Mouse (Mus musculus): Measurements from ENCODE around the gene Sec22b. TPM values are rescaled to one million over a fixed set of nuclear protein-coding genes. Genes with fewer than 3 reads are reported as not detected.
A peak's percentile ranks its signal among the peaks of the same experiment; 100 is the strongest.

Sec22b gene
- polyA plus RNA-seq, 1 experiment, result 65.8 TPM

DNA sequence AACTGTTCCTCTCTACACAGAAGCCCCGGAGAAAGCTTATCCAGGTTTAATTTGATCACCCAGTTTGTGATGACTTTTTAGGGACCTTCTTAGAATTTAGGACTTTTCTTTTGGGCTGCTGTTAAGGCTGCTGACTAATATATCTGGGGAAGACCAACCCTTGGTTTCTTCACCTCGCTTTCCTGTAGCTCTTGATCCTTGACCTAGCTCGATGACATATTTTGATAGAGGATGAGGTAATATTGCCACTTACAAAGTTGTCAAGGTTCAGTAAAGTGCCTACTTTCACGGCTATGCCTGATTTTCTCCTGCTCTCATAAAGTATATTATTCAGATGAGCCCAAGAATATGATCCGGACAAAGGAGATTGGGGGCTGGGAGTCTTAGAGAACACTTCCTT is 596 bp downstream of the Sec22b start:
- no peak for DNase-seq (ENCODE audit: extremely low spot score in 1 of 2, low spot score in 1 of 2)

DNA sequence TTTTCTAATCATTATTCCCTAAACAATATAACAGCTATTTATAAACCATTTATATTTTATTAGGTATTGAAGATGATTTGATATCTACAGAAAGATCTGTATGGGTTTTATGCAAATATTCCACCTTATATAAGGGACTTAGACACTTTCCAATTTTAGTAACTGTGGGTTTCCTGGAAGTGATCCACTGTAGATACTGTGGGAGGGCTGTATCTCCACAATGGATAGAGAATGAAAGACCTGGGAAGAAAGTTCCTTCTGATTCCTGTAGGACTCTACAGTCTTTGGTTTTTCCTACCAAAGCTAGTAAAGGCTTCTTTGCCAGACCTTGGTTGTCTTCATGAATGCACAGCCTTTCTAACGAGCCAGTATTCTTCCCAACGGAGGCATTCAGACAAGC is 8.7 kb downstream of the Sec22b start:
- peak in 1 of 2 experiments; percentile 52 for DNase-seq (ENCODE audit: extremely low spot score in 1 of 2, low spot score in 1 of 2)

DNA sequence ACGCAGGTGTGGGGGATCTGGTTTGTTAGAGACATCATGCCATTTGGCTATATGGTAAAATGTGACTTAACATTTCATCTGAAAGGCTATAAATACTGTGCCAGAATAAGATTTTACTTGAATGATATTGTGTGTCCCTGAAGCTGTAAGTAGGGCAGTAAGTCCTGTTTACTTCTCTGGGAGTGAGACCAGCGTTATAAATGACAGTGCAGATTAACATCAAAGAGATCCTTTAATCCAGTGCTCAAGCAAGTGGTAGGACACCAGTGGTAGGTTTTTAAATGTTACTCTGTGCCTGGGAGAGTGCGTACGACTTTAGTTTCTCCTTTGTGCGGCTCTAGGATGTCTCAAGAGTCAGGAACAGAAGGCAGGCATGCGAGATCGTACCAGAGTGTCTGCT is 10.1 kb downstream of the Sec22b start:
- no peak for DNase-seq (ENCODE audit: extremely low spot score in 1 of 2, low spot score in 1 of 2)

DNA sequence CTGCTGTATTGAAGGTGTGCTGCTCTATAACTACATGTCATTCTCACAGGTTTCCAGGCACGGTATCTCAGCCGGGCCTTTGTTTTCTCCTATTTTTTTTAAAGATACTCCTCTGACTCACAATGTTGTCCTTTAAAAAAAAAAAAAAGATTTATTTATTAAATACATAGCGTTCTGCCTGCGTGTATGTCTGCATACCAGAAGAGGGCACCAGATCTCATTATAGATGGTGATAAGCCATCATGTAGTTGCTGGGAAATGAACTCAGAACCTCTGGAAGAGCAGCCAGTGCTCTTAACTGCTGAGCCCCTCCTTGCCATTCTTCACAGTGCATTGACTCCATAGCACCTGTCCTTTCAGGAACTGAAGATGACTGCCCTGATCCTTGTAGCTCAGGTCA is 14.1 kb downstream of the Sec22b start:
- DNase-seq (ENCODE audit: extremely low spot score in 1 of 2, low spot score in 1 of 2), result no peak

DNA sequence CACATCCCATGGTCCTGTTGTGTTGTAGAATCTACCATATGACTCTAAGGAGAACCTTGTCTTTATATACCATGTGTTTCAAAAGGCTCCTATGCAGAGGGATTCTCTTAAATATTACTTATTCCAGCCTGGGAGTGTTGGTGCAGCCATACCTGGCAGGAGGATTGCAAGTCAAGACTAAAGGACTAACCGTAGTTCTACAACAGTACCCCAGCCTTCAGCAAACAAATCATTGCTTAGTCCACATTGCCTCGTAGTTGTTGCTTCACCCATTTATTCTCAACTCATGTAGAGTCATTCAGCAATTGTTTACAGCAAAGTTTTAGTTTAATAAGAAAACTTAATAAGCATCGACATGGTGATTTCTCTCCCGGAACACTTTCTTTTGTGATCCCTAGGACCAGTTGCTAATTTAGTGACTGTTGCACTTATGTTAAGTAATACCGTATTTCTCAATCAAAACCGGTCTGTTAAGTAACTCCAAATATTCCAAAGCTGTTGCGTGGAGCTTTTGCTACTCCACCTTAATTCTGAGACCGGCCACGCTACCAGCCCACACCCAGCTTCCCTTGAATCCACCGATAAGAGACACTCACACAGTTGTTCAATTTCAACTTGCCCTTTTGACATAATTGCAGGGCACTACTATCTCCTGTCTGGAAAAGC is 18.0 kb downstream of the Sec22b start:
- DNase-seq (ENCODE audit: extremely low spot score in 1 of 2, low spot score in 1 of 2), result no peak

DNA sequence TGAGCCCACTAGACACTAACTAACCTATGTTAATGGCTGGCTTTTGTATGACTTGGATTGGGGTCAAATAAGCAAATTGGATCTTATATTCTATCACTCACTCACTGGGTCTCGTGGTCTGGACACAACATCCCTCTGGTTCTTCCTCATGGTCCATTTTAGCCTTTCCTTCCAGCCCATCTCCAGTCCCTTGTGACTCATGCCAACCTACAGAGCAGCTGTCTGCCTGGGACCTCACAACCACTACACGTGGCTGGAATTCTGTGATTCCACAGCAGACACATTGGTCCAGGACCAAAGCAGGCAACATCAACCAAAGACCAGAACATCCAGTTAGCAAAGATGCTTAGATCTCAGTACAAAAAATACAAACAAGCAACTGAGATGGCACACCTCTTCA is 24.3 kb downstream of the Sec22b start:
- DNase-seq (ENCODE audit: extremely low spot score in 1 of 2, low spot score in 1 of 2), result no peak

DNA sequence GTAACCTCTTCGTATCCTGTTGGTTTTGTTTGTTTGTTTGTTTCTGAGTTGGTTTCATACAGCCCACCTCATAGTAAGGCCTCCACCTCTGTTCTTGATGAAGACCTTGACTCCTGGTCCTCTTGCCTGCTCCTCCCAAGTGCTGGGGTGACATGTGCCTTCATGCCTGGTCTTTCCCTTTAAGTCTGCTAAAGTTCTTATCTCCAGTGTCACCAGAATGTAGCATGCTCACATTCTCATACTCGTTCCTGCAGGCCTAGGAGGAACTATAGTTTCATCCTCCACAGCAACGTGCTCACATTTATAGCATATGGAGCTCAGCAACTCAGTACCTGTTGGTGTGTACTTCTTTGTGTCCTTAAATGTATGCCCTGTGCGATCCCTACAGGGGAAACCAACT is 26.3 kb downstream of the Sec22b start:
- DNase-seq (ENCODE audit: extremely low spot score in 1 of 2, low spot score in 1 of 2), result no peak

DNA sequence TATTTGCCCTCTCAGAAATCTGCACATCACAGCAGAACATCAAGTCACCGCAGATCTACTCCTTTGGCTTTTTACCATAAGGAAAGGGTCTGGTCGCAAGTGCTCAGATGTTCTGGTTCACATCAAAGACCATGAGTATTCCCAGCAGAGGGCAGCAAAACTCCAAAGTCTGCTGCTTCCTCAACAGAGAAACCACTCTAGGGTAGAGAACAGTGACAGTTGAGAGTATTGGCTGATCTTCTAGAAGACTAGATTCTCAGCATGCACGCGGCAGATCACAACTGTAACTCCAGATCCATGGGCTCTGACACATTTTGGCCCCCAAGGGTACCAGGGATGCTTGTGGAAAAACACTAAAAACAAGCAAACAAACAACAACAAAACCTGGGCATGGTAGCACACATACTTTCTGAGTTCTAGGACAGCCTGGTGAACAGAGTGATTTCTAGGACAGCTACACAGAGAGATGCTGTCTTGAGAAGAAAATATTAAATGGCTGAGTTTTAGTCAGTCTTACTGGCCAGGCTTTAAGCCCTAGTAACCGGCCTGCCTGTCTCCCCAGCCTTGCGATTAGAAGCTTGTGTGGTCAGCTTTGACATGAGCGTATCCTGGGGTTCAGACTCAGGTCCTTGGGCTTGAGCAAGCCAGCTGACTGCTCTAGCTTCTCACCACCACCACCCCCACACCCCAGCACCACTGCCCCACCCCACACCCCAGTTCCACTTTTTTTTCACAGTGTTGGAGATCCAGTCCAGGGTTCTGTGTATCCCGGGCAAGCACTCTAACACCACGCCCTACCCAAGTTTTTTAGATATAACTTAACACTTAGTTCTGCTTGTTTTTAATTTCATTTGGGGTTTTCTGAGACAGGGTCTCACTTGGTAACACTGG is 28.2 kb downstream of the Sec22b start:
- peak; percentile 47 to 92 for DNase-seq (ENCODE audit: extremely low spot score in 1 of 2, low spot score in 1 of 2)

DNA sequence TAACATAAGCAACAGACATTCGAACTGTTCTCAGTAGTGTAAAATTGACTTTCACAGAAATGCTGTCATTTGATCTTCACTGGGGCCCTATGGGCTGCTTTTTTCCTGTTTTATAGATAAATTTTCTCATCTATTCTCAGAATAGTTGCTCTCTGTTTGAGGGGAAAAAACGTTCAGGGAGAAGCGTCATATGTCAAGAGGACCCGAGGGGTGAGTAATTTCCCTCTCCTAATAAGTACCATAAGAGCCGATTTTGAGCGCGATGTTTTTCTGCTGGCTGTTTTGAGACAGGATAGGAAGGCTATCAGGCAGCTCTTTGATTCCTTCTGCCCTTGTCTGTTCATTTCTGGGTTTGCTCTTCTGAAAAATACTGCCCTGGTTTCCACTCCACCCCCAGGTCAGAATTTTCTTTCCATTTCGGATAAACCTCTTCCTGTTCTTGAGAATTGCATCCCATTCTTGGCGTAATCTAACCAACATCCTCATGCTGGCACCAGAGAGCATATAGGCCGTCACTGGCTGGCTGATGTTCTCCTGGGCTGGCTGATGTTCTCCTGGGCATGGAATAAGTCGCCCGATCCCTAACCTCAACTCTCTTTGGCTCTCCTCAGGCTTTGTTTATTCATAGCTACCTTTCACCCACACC is 29.3 kb downstream of the Sec22b start:
- no peak for DNase-seq (ENCODE audit: extremely low spot score in 1 of 2, low spot score in 1 of 2)

DNA sequence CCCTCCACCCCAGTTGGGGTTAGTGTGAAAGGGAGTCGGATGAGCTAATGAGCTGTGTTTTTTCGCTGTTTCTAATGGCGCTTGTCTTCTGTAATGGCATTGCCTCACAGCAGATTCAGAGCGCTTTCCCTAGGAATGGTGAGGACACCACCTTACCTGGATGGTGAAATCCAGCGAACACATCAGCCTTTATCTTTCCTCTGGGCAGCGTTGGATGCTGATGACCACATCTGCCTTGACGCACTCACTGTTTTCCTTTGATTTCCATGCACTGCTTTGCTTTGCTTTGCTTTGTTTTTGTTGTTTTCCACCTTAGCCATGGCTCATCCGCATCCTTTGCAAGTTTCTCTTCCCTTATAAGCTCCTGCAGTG is 29.8 kb downstream of the Sec22b start:
- DNase-seq (ENCODE audit: extremely low spot score in 1 of 2, low spot score in 1 of 2), result no peak

DNA sequence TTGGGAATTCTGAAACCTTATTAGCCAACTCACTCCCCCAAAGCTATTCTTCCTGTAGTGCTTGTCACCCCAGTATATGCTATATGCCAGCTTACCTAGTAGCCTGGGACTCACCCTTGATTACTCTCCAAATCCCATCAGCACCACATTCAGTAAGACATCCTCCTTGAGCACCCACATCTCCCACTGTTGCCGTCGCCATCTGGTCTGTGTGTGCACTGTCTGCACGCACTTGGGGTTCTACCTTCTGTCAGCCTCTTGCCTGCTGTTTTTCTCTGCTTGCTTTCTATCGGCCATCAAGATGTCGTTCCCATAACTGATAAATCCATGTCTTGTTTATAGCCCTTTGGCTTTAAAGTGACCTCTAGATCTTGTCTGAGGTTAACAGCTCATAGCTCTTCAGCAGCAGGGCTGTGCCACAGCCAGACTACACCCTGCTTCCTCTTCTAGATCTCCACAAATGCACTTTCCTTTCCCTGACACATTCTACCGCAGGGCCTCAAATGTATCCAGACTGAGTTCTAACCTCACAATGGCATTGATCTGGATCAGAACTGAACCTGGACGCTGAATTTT is 30.4 kb downstream of the Sec22b start:
- DNase-seq (ENCODE audit: extremely low spot score in 1 of 2, low spot score in 1 of 2), result peak; percentile 37 to 76

DNA sequence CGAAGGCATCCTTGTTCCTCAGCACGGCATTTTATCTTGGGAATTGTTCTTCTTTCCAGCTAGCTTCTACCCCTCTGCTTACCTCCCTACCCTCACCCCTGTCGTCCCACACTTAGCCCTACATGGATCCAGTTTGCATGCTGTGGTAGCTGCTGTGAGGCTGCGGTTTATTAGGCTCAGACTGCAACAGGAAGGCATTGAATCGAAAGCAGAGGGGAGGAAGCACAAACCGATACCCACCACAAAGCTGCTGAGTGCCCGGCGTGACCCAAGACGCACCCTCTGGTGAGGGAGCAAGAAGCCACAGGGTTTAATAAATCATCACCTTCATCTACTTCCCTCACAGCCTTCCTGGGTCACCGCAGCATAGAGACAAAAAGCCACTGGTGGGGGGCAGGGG is 31.1 kb downstream of the Sec22b start:
- DNase-seq (ENCODE audit: extremely low spot score in 1 of 2, low spot score in 1 of 2), result no peak

DNA sequence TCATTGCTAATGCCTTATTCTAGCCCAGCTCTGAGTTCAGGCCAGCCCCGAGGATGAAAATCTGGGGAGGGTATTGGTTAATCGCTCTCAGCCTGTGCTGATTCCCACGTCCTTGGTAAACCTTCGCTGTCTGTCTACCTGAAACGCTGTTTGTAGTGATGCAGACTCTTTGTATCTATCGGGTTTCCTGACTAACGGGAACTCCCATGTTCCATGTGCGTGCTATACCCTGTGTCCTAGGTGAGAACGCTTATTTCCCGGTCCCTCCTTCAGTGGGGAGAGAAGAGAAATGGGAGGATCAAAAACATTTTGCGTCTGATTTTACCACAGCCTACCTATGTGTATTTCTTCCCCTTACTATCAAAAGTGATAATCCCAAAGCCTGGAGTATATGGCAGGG is 31.8 kb downstream of the Sec22b start:
- no peak for DNase-seq (ENCODE audit: extremely low spot score in 1 of 2, low spot score in 1 of 2)

DNA sequence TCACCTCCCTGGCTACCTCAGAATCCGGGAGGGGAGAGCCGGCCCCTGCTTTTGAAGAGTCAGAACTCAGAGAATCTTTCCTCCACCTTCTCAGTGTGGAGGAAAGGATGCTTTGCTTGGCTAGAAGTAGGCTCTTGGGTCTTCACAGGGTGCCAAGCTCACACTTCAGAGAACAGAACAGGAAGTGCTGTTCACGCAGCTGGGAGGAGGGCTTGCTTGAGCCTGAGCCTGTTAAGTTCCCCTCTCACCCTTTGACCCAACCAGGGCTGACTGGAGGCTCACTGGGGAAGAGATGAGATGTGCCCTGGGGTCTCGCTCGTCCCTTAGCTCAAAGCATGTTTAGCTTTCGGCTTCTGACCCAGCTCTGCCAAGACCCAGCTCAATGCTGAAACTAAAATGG is 32.3 kb downstream of the Sec22b start:
- no peak for DNase-seq (ENCODE audit: extremely low spot score in 1 of 2, low spot score in 1 of 2)

DNA sequence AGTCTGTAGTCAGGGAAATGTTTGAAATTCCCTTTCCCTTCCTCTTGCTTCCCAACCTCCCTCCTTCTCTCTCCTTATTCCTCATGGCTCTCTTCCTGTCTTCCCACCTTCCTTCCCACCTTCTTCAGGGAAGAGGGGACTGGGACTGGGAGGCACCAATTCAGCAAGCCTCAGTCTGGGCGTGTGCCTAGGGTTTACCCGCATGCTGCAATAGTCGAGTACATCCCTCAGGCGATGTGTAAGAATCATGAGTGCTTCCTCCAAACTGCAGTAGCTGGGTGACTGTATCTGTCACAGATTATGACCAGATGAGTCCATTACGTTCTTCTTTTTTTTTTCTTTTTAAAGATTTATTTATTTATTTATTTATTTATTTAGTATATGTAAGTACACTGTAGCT is 32.8 kb downstream of the Sec22b start:
- no peak for DNase-seq (ENCODE audit: extremely low spot score in 1 of 2, low spot score in 1 of 2)

DNA sequence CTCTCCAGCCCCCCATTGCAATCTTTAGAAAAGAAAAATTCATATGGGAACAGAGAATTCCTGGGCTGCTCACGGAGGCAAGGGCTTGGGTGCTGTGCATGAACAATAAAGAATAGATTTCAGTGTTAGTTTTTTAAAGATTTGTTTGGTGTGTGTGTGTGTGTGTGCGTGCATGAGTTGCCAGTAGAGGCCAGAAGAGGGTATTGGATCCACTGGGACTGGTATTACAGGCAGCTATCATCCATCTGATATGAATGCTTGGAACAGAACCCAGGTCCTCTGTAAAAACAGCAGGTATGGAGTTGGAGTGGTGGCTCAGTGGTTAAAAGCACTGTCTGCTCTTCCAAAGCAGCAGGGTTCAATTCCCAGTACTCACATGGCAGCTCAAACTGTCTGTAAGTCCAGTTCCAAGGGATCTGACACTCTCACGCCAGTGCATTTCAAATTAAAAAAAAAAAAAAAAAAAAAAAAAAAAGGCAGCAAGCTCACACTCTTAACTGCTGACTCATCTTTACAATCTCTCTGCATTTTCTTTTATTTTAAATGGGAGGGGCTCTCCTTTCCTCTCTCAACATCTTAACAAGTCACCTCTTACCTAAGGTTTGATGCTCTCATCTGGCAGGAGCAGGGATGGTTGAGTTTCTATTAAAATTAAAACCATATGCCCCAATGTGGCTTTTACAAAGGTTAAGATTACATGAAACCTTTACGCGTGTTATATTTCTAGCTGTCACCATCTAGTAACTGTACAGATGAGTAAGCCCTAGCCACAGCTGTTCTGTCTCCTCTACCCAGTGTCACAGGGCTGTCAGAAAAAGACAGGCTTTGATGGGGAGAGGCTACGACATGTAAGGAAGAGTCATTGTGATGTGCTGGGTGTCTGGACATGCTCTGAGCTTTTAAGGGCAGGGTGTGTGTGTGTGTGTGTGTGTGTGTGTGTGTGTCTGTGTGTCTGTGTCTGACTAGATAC is 33.6 kb downstream of the Sec22b start:
- DNase-seq (ENCODE audit: extremely low spot score in 1 of 2, low spot score in 1 of 2), result no peak

DNA sequence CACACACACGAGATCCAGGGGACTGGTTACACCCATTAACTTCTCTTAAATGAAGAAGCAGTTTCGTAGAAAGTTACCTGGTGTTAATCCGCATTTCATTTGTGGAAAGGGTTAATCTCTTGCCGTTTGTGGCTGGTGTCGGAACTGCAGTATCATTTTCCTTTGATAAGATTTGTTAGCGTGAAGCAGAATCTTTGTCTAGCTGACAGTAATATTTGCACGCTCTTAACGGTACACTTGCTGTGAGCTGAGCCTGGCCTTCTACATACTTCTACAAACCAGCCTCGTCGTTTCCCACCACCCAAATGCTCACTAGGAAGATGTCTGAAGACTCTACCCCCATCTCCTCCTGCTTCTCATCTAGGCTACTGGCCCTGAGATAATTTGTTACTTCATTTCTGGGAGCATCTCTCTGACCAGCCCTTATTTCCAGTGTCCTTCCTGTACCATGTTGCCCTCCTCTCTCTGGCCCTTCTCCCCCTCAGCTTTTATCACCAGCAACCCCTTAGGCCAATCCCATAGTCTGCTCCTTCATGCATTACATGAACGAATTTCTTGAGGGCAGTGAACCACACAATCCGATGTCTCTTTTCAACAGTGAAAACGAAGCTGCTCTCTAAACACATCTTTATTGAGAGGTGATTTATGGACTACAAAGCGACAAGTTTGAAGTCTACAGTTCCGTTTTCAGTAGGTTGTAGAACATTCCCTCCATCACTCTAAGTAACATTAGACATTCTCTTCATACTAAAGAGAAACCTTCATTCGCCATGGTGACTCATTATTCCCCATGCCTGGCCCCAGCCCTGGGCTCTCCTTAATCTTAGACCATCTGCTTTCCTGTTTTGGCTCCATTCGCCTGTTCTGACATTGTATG is 36.3 kb downstream of the Sec22b start:
- DNase-seq (ENCODE audit: extremely low spot score in 1 of 2, low spot score in 1 of 2), result no peak

DNA sequence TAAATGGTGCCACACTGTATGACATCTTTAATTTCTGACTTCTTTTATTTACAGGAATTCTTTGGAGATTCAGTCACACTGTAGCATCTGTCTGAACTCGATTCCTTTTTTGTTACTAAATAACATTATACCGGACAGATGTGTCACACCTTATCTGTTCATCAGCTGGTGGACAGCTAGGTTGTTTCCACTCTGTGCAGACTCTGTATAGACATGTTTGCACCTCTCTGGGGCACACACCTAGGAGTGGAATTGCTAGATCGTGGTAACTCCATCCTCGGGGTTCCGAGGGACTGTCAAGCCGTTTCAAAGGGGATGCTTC is 36.9 kb downstream of the Sec22b start:
- no peak for DNase-seq (ENCODE audit: extremely low spot score in 1 of 2, low spot score in 1 of 2)

DNA sequence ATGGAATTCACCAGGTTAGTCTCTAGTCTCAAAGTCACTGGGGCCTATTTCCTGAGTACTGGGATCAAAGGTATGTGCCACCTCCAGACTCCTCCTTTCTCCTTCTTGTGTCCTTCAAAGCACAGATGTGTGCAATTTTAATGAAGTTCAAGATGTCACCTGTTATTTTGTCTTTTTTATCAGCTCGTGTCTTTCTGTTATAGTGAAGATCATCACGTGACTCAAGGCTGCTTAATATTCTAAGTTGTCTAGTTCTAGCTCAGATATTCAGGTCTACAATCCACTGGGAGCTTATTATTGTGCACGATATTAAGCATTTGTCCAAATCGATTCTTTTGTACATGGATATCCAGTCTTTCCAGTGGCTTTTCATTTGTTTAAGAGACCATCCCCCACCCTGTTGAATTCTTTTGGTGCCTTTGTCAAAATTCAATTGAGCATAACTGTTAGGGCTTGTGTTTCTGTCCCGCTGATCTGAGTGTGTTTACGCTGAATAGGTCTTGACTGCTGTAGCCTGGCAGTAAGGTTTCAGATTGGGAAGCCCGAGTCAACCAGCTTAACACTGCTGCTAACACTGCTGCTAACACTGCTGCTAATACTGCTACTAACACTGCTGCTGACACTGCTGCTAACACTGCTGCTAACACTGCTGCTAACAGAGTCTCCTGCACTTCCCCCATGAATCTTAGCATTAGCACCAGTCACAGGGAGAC is 38.0 kb downstream of the Sec22b start:
- no peak for DNase-seq (ENCODE audit: extremely low spot score in 1 of 2, low spot score in 1 of 2)
